Mouse (Mus musculus): ENCODE measurements around the gene Msln.
"Not testable (repeated sequence)": the region's sequence is repeated elsewhere in the genome, so short reads cannot be mapped to it uniquely, and the experiment has no call there.

Gene Msln

DNA sequence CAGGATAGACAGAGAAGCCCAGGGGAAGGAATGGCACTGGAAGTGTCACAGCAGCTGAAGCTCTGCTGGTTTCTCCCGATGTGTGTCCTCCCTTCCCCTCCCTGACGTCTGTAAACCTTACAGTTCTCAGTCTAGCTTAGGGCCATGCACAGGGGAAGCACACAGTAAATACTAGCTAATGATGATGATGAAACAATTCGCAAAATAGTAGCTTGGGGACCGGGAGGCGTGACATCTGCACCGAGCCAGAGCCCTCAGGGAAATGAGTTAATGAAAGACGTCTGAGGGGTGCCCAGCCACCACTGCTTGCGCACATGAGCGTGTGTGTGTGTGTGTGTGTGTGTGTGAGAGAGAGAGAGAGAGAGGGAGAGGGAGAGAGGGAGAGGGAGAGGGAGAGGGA, 15.2 kb upstream of the Msln start:
- DNase-seq (ENCODE audit: low read depth): no peak

DNA sequence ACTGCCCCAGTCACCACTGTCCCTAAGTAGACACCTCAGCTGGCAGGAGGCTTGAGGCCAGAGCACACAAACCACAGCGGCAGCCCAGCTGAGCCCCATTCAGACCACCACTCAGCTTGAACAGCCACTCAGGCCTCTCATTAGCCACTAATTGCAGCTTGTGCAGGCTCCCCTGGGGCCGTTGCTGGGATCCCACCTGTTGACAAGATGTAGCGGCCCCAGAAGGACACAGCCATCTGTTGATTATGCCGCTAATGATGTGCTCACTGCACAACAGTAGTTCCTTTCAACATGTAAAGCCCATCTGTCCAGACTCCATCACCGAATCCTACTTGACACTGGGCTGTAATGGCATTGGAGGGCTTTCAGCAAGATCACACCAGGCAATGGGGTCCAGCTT, 11.7 kb upstream of the Msln start:
- DNase-seq (ENCODE audit: low read depth): no peak

DNA sequence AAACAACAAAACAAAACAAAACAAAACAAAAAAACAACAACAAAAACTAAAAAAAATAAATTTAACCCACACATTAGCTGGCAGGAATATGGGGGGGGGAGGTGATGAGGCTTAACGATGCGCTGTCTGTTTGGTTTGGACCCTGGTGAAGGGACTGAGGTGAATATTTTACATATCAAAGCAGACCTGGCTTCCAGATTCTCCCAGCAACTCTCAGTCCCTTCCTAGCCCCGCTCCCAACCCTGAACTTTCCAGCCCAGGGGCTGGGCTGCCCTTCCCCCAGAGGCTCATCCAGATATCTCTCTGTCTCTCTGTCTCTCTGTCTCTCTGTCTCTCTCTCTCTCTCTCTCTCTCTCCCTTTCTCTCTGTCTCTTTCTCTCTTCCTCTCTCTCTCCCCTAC, 8.4 kb upstream of the Msln start:
- DNase-seq (ENCODE audit: low read depth): no peak

DNA sequence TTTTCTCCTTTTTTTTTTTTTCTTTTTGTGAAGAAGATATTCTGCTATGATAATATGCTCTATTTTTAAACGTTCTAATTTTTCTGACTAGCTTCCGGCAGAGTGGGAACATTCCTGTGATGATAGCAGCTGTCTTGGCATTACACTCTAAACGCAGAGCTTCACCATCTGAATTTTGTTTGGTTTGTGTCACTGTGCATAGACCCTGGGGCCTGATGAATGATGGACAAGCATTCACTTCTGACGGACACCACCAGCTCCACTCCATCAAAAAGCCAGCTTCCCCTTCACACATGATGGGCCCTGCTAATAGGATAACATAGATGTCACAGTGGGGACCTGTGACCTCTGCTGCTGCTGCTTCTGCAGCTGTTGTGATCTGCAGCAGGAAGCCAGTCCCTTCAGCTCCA, 7.4 kb upstream of the Msln start:
- no peak for DNase-seq (ENCODE audit: low read depth)

DNA sequence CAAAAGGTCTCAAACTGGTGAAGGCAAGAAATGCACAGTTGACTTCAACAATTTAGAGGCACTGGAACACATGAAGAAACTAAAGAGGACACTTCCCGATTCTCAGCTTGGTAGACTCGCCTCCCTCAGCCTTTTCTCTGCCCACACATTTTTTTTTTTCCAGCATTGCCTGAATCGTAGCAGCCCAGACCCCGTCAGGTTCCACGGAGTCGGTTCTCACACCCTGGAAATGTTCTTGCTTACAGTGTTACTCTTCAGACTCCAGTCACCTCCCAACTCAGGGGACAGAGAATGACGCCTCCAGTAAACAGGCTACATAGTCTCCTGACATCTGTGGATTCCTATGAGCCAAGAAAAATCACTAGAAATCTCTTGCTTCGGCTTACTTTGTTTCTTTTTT, 6.0 kb upstream of the Msln start:
- DNase-seq (ENCODE audit: low read depth): no peak

DNA sequence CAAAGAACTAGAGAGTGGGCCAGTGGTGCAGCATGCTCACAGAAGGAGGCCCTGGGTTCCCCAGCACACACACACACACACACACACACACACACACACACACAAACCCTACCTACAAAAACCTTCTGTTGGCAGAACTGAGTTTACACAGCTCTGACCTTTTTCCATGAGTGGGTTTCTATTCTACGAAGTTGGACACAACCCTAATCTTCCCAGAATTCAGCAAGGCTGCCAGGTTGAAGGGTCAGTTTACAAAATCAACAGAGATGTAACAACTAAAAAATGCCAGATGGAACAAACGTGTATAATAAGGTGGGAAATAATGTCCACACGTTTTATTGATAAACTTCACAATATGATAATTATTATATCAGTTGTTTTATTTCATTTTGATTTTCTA, 3.5 kb upstream of the Msln start:
- no peak for DNase-seq (ENCODE audit: low read depth)

DNA sequence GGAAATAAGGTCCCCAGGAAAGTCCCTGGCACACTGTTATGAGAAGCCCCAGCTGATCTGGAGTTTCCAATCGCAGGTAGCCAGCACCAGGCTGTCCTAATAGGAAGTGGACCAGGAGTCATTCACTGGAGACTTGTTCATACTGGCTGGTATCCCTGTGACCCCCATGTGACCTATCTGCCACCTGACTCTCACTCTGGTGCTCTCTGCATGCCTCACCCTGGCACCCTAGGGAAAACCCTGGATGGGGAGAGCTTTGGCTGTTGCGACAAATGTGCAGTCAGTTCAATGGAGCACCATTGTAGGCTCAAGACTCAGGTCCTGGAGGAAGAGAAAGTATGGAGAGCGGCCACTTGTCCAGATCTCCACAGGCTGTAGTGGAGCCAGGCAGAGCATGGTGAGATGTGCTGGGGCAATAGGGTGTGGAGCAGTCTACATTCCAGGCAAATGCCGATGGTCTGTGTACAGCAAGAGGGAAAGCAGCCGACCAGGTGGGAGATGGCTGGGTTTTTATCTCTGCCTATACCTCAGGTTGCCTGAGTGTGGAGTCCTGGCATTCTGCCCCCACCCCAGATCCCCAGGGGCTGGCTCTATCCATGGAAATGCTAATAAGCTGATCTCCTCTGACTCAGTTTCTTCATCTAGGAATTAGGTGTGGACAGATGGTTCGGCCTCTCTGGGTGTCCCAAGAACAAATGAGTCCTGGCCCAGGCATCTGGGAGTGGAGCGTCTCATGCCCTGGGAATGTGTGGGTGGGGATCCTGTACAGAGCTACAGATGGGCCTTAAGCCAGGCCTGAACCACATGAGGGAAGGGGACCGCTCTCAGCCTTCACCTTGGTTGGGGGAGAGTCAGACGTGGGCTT, 2.4 kb upstream of the Msln start:
- DNase-seq (ENCODE audit: low read depth): no peak

DNA sequence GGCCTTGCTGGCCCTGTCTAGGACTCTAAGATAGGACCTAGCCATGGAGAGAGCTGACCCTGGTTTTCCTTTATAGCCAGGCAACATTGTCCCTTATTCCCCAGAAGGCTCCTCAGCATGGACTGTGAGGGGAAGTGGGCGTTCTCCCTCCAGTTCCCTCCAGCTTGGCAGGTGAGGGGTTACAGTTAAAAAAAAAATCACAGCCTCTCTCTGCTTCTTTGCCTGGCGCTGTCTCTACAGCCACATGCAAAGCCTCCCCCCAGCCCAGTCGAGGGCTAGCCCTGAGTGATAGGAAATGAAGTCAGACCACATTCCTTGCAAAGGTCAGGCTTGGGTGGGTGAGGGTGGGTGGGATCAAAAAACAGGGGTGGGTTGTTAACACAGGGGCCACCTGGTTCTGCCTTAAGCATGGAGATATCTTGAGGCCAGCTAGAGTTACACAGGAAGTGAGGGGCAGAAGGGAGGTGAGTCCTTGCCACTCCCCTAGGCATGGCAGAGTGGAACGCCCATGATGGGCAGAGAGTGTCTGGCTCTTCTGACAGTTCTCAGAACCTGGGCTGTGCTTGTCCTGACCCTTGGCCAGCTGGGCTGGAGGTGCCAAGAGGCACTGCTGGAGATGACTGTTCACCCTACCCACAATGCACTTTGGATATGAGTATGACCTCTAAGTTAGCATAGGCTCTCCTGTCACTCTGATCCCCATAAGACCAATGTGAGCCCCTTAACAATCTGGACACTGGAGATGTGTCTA, 1.6 kb upstream of the Msln start:
- no peak for DNase-seq (ENCODE audit: low read depth)

DNA sequence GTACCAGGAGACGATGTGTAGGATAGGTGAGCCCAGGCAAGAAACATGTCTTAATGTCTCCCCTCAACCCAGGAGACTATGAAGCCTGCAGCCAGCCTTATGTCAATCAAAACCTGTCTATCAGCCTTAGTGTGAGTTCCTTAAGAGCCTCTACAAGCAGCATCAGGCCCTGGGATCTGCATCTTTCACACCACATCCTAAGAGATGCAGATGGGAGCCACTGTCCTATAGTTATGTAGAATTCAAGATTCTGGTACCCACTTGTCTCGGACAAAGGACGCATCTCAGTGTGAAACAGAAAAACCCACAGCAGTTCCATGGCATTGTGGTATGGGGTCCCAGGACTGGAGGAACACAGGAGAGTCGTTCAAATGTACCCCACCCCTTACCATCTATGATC, 908 bp upstream of the Msln start:
- no peak for DNase-seq (ENCODE audit: low read depth)

DNA sequence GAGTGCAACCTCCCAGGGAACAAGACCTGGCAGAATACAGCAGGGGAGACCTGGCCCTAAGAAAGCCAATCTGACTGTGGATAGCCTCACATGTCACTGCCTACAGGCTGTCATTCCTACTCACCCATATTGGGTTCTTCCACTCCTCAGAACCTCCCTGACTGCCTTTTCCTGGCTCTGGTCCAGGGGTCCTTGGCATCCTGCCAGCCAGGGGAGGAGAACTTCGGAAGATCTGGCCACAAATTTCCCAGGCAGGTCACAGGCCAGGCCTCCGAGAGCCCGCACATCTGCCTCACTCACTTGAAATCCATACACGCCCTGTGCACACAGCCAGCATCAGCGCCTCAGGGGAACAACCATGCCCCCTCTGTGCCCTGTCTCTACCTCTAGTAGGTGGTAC, 2.7 kb downstream of the Msln start:
- DNase-seq (ENCODE audit: low read depth): no peak

DNA sequence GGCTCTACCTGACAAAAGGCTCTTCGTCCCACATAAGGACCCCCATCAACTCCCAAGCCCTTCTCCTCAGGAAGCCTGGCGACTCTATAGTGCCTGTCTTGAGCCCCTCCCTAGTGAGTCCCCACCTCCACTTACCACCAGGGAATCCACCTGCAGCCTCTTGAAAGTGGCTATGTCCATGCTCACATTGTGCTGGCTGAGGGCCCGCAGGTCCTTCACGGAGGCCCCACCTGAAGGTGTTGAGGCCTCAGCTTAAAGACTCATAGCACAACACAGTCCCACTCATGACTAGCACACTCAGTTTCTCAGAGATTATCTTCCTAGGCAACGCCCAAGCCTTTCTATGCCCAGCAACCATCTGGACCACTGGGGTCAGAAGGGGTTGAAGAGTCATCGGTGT, 4.9 kb downstream of the Msln start:
- no peak for DNase-seq (ENCODE audit: low read depth)

DNA sequence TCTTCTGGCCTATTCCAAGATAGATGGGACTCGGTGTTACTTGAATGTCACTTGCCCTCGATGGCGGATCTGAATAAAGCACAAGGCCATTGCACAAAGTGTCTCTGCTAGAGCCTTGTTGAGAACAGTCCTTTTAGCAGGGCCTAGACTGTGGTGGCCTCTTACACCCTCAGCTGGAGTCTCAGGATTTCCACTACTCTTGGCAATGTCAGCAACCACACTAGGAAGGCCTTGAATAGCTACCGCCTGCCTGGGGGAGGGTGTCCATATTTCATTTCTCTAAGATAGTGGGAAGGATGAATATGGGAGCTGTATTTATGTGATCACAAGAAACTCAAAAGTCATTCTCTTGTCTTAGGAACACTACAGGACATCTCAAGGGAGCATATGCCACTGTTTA, 5.9 kb downstream of the Msln start:
- DNase-seq (ENCODE audit: low read depth): no peak

DNA sequence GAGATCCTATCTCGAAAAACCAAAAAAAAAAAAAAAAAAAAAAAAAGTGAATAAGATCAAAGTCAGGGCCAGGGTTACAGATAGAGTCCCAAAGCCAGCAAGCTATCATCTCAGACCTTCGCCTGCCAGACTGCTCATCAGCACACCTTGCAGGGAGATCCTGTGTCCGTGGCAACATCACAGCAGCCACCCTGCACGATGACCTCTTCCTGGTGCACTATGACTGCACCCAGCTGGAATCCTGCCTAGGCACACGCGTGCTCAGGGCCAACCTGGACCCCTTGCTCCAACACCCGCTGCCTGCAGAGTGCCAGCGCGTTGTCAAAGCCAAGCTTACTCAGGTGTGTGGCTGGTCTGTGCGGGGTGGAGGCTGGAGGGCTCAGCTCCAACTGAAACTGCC, 9.9 kb downstream of the Msln start:
- DNase-seq (ENCODE audit: low read depth): no peak

DNA sequence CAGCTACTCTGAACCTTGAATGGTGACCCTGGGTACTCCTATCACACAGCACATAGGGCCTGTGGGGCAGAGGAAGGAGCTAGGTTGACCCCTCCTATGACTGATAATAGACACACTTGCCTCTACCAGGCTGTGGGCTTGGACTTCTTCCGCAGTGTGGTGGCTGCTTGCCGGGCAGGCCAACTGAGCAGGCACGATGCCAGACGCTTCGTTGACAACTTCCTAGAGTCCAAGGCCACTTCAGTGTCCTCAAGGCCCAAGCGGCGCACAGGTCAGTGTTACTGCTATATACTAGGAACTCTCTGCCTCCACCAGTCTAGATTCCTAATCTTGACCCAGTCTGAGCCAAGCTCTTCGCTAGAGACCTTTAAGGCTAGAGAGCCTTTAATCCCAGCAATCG, 10.3 kb downstream of the Msln start:
- DNase-seq (ENCODE audit: low read depth): no peak

DNA sequence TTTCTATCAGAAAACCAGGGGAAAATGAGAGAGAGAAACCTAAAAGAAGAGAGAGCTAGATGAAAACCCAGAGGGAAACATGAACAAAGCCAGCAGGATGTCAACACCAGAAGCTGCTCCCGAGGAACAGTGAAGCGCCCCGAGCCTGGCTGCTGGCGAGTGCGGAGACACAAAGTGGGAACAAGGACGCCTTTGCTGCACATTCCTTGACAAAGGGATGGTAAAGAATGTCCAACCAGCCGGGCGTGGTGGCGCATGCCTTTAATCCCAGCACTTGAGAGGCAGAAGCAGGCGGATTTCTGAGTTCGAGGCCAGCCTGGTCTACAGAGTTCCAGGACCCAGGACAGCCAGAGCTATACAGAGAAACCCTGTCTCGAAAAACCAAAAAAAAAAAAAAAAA, 12.7 kb downstream of the Msln start:
- not testable (repeated sequence) for DNase-seq (ENCODE audit: low read depth)

DNA sequence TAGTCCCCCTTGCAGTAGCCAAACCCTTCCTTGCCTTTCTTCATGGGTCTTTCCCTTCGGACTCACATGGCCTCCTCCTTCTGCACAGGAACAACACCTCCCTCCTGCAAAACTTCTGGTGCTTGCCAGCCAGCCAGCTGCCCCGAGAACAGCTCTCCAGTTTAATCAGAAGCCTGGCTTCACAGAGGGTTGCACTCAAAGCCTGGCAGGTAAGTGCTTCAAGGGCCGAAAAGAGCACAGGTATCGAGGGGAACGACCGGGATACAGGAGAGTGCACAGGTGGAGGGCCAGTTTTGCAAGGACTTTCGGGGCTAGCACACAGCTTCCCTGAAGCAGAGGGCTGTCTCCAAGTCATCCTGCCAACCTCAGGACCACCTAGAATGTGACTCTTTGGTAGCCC, 15.3 kb downstream of the Msln start:
- no peak for DNase-seq (ENCODE audit: low read depth)

DNA sequence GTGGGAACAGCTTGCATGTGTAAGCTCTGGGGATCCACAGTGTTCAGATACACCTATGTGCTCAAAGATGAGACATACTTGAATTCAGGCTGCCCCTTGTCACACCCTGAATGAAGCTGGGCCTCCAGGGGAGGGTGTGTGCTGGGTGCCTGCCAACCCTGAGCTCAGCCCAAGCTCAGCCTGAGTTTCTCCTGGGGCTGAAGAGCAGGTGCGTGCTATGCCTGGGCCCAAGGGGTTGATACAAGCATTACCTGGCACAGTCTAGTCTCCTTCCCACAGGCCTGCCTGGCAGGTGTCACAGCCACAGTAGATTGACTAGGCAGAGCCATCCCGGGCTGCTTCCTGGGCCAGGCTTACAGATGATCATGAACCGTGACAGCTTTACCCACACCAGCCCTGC, 18.4 kb downstream of the Msln start, which contains the start of gene Mslnl:
Mslnl (plus strand) TSS at position 298 of the 400 bp plus-strand sequence.
- no peak for DNase-seq (ENCODE audit: low read depth)

DNA sequence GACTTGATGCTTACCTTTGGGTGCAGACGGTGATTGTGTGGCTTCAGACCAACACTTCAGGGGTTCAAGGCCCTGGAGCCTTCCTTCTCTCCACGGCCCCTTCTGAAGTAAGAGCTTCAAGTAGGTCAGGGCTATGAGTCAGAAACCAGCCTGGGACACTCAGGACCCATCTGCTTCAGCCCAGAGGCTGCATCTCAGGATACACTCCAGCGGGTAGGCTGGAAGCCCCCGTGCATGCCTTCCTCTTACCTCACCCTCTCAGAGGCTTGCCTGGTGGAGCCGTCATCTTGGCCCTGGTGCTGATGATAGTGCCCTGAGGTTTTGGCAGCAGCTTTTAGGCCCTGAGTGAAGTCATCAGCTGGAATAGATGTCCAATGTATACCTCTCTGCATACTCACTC, 18.9 kb downstream of the Msln start:
- DNase-seq (ENCODE audit: low read depth): no peak

DNA sequence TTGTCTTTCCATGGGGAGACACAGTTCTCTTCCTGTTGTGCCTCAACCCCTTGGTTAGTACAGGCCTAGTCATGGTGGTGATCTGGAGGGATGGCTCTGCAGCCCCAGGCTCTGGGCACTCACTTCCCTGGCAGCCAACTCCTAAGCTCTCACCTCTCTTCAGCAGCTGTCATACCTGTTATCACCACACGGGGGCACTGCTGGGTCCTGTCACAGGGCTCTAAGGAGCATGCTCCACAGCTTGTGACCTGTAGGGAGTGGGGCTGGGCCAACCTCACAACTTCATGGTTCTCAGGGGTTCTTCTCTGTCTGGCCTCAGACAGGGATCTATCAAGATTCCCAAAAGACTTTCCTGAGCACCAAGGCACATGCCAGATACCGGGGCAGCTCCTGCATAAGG, 22.1 kb downstream of the Msln start:
- DNase-seq (ENCODE audit: low read depth): peak; percentile 81

DNA sequence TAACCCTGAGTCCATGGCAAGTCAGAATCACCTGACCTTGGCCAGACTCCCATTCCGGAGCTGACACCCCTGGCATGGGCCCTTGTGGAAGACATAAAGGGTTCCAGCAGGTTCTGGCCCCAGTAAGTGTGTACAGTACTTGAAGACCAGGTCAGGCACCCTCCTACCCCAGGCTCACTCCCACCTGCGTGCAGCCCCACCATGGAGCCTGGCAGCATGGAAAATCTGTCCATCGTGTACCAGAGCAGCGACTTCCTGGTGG, 26.2 kb downstream of the Msln start:
- DNase-seq (ENCODE audit: low read depth): no peak

DNA sequence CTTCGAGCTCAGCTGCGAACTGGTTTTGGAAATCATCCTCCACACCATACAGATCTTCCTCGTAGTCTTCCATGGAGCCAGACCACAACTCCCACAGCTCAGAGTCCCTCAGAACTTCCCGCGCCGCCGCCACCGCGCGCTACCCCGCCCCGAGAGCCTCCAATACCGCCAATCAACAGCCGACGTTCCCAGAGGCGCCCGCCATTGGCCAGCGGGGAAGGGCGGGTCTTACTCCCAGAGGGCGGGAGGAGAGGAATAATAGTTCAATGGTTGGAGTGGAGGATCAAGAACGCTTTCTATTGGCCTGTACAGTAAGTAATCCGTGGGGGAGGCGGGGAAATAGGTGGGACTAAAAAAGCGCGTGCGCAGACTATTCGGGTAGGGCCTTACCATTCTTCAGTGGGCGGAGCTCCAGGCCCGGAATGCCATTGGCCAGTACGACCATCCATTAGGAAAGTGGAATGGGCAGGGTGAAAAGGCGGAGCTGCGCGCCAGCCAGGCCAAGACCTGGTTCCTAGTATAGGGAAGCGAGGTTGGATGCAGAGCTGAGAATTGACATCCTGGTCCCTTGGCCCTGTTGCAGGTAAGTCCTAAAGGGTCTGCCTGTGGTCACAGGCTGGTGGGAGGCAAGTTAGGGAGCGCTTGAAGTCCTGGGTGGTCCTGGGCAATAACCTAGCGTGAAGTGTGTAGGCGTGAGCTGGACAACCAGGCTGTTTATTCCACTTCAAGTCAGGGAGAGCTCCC, 26.7 kb downstream of the Msln start, which contains the start of the genes Chtf18 and Rpusd1:
Chtf18 (minus strand) TSS at position 155 of the 744 bp plus-strand sequence.
Rpusd1 (plus strand) TSS at position 406 of the 744 bp plus-strand sequence.
- DNase-seq (ENCODE audit: low read depth): peak; percentile 100

DNA sequence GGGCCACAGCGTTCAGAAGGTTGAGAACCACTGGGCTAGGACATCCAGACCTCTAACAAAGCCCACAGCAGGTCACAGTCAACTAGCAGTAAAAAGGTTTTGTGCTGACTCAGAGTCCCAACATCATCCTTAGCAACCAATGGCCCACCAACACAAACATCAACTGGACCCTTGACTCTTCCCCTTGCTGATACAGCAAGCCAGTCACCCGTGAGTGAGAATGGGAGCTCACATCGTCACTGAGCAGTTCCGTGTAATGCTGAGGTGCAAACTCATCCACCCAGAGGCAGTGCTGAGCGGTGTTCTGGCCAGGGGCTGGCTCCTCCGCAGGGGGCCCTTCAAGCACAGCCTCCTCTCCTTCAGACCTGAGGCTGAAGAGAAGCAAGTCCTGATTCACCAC, 28.9 kb downstream of the Msln start:
- DNase-seq (ENCODE audit: low read depth): no peak

DNA sequence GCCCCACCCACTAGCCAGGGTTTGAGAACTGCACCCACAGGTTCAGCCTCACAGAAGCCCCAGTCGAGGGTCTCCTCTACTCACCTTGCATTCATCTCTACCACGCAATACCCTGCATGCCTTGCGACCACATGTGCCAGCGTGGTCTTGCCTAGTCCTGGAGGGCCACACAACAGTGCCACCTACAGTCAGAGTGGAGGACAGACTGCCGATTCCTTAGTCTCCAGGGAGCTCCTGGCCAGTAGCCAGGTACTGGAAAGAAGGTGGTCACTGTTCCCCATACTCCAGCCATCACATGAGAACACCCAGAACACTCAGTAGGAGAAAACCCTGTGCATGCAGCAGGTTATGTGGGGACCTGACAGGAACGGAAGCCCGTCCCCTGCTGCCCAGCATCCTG, 30.3 kb downstream of the Msln start:
- no peak for DNase-seq (ENCODE audit: low read depth)
